Mouse (Mus musculus) lung, postnatal 0 days (tissue): ENCODE results near the gene Nphp4.

Source experiments
- CTCF ChIP-seq: IDR thresholded peaks from 2 replicates; pipeline ENCODE4 v1.5.1; 2016; ENCODE audit warnings: antibody characterized with exemption, mild to moderate bottlenecking
- EP300 ChIP-seq: IDR thresholded peaks from 2 replicates; pipeline ENCODE4 v1.6.1; 2016; ENCODE audit warnings: antibody characterized with exemption, mild to moderate bottlenecking, control low read depth

DNA sequence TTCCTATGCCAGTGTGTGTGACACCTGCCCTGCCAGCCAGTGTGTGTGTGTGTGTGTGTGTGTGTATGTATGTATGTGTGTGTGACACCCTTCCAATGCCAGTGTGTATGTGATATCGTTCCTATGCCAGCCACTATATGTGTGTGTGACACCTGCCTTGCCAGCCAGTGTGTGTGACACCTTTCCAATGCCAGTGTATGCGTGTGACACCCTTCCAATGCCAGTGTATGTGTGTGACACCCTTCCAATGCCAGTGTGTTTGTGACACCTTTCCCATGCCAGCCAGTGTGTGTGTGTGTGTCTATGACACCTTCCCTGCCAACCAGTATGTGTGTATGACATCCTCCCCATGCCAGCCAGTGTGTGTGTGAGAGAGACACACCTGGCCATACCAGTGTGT, 132.7 kb downstream of the Nphp4 start:
- TF ChIP-seq EP300 (no peak), CTCF (no peak)
